Mouse (Mus musculus) mouse embryonic stem cell (cell line): Measurements from ENCODE around the gene Ece1.

ENCODE experiments used
- in situ Hi-C, 2 experiments: fragments of 300-500 bp; cut with MboI; formaldehyde crosslinking; loops; 1 replicate in 1 of 2; 3 replicates in 1 of 2; pipeline ENCODE4 v1.14.3; 2019 to 2020; ENCODE audit warnings: low sequenced_read_pairs in 2 of 2, low pct_unique_long_range_greater_than_20kb in 1 of 2, mixed read lengths in 1 of 2; ENCODE audit not compliant: unreplicated experiment in 1 of 2

Gene Ece1

GRCm38 (mm10) chr4:137875466-137876092, 13.5 kb downstream of the Ece1 start:
- in situ Hi-C loops, result no loop called here

DNA sequence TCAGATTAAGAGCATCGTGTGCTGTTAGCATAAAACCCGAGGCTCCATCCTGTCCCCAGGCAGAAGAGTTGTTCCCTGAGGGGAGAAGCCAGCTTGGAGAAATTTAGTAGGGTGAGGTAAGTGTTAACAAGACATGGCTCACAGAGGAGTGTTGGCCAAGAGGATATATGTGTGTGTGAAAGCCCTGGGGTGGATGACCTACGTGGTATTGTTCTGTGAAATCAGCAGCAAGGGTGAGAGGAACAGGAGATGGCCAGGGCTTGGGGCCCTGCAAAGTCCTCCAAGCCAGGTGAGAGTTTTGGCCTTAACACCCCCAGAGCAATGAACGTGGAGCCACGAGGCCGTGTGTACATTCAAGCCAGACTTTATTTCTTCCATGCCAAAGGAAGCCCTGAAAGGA, 14.8 kb downstream of the Ece1 start:
- in situ Hi-C loops, result no loop called here

DNA sequence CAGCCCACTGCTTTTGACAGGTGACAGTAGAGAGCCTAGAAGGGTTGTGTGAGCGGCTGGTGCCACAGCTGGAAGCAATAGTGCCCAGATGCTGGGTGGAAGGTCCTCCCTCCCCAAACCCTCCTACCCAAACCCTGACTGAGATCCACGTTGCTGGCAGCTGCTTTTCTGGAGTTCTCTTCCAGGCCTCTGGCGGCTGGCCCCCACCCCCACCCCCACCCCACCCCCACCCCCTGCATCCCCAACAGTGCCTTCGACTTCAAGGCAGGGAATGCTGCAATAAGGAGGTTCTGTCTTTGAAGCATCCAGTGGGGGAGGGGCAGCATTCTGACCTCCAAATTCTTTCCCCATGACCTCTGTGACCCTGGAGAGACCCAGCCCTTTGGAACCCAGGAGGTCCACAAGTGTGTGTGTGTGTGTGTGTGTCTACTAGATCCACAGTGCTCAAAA, 15.4 kb downstream of the Ece1 start:
- in situ Hi-C loops, result no loop called here

DNA sequence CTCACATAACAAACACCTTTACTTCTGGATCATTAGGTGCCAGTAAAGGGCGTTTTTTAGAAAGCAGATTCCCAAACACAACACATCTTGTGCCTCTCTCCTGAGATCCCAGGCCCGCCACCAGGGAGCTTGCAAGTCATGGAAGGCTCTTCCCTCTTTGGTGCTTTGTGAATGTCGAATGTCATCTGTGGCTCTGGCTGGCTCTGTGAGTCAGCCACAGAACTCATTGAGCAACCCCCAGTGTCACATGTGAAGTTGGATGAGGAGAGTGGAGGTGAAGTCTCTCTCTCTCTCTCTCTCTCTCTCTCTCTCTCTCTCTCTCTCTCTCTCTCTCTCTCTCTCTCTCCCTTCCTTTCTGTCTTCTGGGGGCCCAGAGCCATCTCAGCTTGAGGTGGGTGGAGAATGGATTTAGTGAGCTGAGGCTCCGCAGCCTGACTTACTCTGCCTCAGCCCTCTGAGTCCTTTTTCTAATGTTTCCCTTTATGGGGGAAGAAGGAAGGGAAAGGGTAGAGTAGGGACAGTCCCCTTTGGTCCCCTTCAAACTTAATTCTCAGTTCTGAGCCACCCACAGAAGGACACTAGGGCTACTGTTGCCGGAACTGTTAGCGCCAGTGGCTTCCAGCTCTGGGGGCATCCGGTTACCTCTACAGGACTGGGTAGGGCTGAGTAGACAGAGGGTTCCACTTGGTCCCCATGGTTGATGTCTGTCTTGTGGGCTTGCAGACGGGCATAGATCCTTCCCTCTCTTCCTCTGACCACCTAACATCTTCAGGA, 17.5 kb downstream of the Ece1 start:
- in situ Hi-C loops, result no loop called here

DNA sequence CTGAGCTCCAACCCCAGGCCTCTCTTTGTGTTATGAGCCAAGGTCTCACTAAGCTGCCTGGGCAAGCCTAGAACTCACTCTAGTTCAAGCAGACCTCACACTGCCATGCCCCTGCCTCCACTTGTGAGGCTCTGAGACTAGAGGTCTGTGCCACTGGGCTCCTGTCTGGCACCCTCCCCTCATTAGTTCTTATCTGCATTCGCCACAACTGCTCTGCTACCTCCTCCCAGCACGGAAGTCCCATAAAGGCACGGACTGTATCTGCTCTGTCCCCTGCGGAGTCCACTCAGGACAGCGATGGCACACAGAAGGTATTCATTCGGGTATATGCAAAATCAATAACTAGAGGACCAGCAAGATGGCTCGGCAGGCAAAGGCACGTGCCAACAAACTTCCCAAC, 19.4 kb downstream of the Ece1 start:
- in situ Hi-C loops, result no loop called here

- in situ Hi-C loops, result no loop called here
Measured at GRCm38 (mm10) chr4:137882663-137883062, 20.6 kb downstream of the Ece1 start.

DNA sequence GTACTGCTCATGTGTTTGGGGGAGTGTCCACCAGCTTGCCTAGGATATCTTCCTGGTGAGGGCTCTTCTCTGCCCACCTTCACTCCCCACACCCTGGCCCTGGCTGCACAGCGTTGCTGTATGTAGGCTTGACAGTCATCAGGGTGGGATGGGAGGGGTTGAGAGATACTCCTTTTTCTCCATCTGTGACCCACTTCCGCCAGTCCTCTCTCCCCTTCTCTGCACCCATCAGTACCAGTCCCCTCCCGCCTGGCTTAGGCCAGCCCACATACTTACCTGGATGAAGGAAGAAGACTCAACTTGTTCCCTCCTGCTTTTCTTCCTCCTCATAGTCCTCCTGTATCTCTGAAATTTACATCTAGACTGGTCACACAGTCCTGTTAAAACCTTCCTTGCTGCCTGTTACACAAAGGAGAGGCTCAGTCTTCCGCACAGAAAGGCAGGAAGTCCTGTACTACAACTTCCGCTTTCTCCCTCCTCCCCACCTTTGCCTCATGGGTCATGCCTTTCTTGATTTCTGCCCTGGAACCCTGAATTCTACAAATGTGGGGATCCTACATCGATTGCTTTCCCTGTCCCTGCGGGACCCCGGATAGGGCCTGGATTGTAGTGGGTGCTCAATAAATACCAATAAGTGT, 21.6 kb downstream of the Ece1 start:
- in situ Hi-C loops, result no loop called here

GRCm38 (mm10) chr4:137887337-137887992, 25.4 kb downstream of the Ece1 start:
- in situ Hi-C loops, result no loop called here

DNA sequence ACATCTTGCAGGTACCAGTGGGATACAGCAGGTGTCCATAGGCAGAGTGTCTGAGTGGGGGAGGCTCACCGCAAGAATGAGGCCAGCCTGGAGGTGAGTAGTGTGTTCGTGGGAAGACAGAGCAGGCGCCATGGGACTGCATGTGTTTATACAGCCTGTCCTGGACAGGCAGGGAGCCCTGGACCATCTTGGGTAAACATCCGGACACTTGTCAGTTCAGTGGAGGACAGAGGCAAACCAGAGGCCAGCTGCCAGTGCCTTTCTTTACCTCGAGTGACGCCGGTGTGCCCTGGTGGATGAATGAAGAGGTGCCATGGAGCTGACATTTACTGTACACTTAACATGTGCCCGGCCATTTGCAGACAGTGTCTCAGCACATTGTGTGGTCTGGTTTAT, 26.0 kb downstream of the Ece1 start:
- in situ Hi-C loops, result no loop called here

DNA sequence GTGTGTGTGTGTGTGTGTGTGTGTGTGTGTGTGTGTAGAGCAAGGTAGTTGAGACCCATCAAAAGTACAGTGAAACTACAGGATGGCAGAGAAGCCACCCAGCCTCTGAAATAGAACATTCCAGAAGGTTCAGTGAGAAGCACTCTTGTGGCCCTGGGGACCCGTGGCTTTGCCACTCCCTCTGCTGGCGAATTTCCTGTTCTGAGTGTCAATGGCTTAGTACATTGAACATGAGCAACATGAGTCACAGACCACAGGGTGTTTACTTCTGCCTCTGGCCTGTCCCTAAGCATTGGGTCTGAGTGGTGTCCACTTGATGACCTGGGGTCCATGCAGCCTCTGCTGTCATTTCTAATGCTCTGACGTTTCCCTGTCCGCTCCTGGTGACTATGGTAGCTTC, 28.6 kb downstream of the Ece1 start:
- in situ Hi-C loops, result no loop called here

GRCm38 (mm10) chr4:137891553-137892145, 29.6 kb downstream of the Ece1 start:
- in situ Hi-C loops, result no loop called here

- in situ Hi-C loops, result no loop called here
Measured at GRCm38 (mm10) chr4:137892713-137893242, 30.7 kb downstream of the Ece1 start.

DNA sequence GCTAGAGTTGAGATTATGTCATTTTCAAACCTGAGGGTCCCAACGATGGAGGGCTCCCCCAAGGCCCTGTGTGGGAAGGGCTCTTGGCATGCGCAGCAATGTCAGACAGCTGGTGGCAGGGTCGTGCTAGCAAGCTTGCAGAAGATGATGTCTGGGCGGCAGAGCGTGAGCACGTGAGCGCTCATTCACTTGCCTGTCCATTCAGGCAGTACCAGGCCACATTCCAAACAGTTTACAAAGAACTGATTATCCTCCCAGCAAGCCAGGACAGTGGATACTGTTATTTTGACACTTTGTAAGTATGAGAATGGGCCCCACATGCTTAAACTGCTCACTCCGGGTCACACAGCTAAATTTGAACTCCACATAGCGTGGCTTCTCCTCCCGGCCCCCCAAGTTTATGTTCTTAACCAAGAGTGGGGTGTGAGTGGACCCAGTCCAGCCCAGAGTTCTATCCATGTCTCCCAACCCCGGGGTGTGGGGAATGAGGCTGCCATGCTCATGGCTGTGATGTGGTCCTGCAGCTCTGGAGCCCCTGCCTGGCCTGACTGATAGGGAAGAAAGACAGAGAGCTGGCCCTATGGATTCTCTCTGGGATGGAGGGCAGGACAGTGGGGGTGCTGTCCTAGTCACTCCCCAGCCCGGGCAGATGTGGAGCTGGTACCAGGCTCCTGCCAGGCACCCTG, 34.7 kb downstream of the Ece1 start:
- in situ Hi-C loops, result no loop called here

DNA sequence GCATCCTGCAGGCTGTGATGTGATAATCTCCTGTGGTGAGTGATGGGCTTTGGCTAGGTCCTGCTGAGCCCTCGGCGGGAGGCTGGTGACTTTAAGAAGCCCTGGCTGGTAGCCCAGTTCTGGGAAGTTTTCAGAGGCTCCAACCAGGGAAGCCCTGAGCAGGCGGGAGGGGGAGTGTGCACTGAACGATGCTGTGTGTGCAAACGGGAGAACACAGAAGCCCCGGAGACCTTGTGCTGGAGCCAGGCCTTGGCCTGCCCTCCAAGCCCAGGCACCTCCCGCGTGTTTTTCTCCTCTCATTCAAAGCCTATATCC, 35.2 kb downstream of the Ece1 start:
- in situ Hi-C loops, result no loop called here

DNA sequence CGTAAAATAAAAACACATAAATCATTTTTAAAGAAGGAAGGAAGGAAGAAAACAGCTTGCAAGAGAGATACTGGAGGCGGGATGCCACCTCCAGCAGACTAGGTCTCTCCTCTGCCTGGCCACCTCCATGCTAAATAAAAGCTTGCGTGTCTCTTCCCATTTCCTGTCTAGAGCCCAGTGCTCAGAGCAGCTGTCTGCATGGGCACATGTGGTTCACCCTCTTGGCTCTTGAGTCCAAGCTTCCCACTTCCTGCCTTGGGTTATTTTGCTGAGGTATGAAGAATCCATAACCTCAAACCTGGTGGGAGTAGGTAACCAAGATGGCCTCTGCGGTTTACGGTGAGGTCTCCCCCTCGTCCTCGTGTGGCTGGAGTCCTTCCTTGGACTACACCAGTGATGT, 36.5 kb downstream of the Ece1 start:
- in situ Hi-C loops, result no loop called here

DNA sequence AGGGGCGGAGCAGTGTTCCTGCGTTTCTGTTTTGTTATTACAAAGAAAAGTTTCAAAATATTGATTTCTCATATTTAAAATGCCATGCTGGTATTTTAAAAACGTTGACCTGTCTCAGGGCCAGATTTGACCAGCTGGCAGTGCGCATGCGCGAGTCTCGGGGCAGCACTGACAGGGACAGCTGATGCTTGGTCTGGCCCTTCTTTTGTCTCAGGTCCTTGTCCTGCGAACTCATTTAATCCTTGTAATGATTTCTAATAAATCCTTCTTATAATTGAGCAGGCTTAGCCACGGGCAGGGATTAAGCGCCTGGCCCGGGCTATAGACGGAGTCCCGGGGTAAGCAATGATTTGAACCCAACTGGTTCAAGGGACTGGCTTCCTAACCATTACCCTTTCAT, 40.2 kb downstream of the Ece1 start:
- in situ Hi-C loops, result no loop called here

- in situ Hi-C loops, result no loop called here
Measured at GRCm38 (mm10) chr4:137902873-137903272, 40.8 kb downstream of the Ece1 start.

- in situ Hi-C loops, result loop anchor here in 1 of 2 experiments (5.0 kb wide), 1 partner anchor 48 kb away; no protein-coding TSS in a partner anchor
Measured at GRCm38 (mm10) chr4:137904956-137905551, 43.0 kb downstream of the Ece1 start.
